Mouse (Mus musculus): Measurements from ENCODE around the gene Oasl1.
A peak's percentile ranks its signal among the peaks of the same experiment; 100 is the strongest.

Oasl1 gene

GRCm38 (mm10) chr5:114969064-114969463, 46.0 kb downstream of the Oasl1 start:
- DNase-seq (ENCODE audit: low spot score), result no peak

DNA sequence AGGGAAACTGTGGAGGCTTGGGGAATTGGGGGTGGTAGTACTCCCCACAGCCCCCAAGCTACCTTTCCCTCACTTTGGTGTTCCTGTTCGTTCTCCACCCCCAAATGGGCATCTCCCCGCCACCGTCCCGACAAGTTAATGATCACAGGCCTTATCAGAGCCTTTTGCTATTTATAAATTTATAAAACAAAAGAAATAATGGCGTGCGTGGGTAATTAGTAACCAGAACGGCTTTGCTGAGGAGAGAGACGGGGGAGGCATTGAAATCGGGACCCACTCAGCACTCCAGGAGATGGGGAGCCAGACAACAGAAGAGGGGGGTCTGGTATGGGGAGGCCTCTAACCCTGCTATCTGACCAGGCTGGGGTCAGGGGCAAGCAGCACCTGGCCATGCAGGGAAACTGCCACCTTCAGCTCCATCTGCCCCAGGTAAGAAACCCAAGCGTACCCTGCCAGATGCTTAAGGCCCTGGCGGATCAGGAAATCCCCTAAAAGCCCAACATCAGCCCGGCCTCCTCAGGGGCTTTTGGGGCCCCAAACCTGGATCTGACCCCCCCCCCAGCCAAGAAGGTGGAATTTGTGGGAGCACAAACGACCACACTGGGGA, 46.7 kb downstream of the Oasl1 start:
- no peak for DNase-seq (ENCODE audit: low spot score)

DNA sequence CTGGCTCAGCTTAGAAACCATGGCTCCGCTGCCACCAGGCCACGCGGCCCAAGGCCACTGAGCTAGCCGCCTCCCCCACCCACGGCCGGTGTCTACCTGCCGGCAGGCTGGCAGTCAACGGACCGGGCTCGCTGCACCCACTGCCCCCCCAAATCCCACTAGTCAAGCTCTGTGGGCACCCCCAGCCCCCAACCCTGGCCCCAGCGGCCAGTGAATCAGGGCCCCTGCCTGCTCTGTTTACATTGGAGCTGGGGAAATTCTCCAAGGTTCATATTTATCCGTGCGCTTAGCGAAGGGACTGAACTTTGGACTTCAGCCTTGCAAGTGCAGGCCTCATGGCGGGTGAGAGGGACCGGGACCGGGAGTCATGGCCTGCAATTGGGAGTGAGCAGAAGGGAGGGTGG, 47.8 kb downstream of the Oasl1 start, which contains the start of gene Hnf1a:
Gene Hnf1a (minus strand): TSS at position 271 of the 404 bp plus-strand sequence.
- no peak for DNase-seq (ENCODE audit: low spot score)

DNA sequence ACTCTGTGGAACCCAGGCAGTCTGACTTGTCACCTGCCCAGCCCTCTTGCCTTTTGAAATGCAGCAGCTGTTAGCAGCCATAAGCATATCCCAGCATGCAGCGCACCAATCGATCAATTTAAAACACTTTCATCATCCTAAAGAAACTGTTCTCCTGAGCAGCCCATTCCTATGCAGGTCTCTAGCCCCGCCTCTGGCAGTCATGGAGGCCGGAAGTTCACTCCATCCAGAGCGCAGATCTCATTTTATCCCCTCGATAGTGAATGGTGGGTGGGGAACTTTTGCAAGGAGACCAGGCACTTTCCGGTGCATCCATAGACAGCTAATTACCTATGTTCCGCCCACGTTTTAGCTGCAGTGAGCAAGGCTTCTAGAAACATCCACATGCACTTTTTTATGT, 49.2 kb downstream of the Oasl1 start:
- DNase-seq (ENCODE audit: low spot score), result no peak

GRCm38 (mm10) chr5:114973131-114973530, 50.1 kb downstream of the Oasl1 start:
- no peak for DNase-seq (ENCODE audit: low spot score)

DNA sequence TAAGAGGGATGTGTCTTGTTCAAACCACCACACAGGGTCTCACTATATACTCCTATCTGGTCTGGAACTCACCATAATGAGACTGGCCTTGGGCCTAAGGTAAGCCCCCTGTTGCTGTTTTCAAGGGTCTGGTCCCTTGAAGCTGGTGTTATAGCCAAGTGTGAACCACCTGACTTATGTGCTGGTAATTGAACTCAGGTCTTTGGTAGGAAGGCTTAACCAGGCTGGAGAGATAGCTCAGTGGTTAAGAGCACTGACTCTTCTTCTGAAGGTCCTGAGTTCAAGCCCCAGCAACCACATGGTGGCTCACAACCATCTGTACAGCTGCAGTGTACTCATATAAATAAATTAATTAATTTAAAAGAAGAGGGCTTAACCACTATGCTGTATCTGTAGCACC, 53.9 kb downstream of the Oasl1 start:
- DNase-seq (ENCODE audit: low spot score), result no peak

- no peak for DNase-seq (ENCODE audit: low spot score)
Observed at GRCm38 (mm10) chr5:114978473-114978872, 55.4 kb downstream of the Oasl1 start.

DNA sequence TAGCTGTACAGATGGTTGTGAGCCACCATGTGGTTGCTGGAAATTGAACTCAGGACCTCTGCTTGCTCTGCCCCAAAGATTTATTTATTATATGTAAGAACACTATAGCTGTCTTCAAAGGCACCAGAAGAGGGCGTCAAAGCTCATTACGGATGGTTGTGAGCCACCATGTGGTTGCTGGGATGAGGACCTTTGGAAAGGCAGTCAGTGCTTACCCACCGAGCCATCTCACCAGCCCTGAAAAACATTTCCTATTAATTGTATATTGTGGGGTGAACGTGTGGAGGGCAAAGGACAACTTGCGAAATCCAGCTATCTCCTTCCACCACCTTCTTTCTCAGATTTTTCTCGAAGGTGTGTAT, 55.8 kb downstream of the Oasl1 start:
- DNase-seq (ENCODE audit: low spot score), result no peak

GRCm38 (mm10) chr5:114979250-114980121, 56.4 kb downstream of the Oasl1 start:
- DNase-seq (ENCODE audit: low spot score), result peak; percentile 68

DNA sequence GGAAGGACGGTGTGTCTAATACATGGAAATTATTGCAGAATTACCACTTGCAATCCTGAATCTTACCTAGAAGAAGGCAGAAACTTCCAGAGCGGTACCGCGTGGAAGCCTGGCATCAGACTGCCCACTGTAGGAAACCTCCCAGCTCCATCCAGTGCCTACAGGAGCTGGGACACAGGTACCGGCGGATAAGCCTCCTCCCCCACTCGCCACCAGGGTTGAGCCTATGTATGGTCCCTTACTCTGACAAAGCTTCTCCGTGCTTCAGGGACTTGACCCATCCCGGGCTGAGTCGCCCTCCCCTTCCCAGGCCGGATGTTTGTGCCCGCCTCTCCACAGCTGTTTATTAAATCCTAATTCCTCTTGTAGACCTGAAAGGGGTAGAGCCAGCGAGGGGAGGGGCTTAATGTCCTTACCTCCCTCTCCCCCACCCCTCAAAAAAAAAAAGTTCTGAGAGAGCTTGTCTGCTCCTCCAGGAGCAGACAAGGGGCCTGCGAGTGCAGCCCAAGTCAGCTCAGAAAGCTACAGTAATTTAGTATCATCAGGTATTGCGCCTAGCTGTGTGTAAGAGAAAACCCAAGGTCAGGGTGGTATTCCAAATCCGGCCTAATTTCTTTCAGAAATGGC, 57.2 kb downstream of the Oasl1 start:
- no peak for DNase-seq (ENCODE audit: low spot score)

DNA sequence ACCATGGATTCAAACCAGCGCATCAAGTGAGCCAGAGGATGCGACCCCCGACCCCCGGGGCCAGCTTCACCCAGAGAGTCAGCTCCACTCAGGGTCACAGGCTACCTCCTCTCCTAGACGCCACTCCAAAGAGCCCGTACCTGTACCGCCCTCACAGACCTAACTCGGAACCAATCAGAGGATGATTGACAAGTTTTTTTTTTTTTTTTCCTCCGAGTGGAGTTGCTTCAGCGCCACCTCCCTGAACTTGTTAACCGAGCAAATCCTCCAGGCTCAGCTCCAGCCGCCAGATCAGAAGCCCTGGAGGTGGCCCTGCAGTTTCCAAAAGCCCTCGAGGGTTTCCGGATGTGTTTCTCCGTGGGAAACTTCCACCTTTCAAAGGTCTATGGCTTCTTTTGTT, 59.0 kb downstream of the Oasl1 start:
- no peak for DNase-seq (ENCODE audit: low spot score)

DNA sequence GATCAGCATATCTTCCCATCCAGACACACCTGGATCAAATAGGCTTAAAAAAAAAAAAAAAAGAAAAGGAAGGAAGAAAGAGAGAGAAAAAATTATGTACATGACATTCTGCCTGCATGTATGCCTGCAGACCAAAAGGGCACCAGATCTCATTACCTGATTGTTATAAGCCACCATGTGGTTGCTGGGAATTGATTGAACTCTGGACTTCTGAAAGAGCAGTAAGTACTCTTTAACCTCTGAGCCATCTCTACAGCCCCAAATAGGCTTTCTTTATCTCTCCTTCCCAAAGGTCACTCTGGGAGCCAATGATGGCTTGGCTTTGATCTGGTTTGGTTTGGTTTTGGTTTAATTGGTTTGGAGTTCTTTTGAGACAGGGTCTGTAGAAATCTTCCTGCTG, 62.0 kb downstream of the Oasl1 start:
- no peak for DNase-seq (ENCODE audit: low spot score)
